Mouse (Mus musculus) heart, embryonic 11.5 days (tissue): ENCODE measurements around the gene Hook2. TPM values are rescaled to one million over a fixed set of nuclear protein-coding genes. Genes with fewer than 3 reads are reported as not detected.

Source experiments
- ATAC-seq: fragments of 200-750 bp; cut with Nextera tagmentation; replicated peaks from 2 replicates; pipeline ENCODE4 v1.8.0; 2017; ENCODE audit warnings: moderate library complexity; ENCODE audit not compliant: insufficient number of reproducible peaks, low FRiP score, low TSS enrichment
- H3K27ac ChIP-seq: fragments of 300-500 bp; sonication (generic); 2 replicates; pipeline ENCODE4 v1.5.1; 2014; ENCODE audit warnings: mild to moderate bottlenecking, low read depth, low read length
- H3K27me3 ChIP-seq: fragments of 300-500 bp; sonication (generic); 2 replicates; pipeline ENCODE4 v1.6.1; 2014; ENCODE audit warnings: mild to moderate bottlenecking, low read length, mixed read lengths; ENCODE audit not compliant: control insufficient read depth, insufficient read depth
- H3K36me3 ChIP-seq: fragments of 300-500 bp; sonication (generic); 2 replicates; pipeline ENCODE4 v1.6.1; 2014; ENCODE audit warnings: mild to moderate bottlenecking, low read length, moderate library complexity, mixed read lengths; ENCODE audit not compliant: control insufficient read depth, insufficient read depth
- H3K4me1 ChIP-seq: fragments of 300-500 bp; sonication (generic); 2 replicates; pipeline ENCODE4 v1.6.1; 2014; ENCODE audit warnings: low read length; ENCODE audit not compliant: control insufficient read depth, insufficient read depth
- H3K4me2 ChIP-seq: fragments of 300-500 bp; sonication (generic); 2 replicates; pipeline ENCODE4 v1.6.1; 2014; ENCODE audit warnings: mild to moderate bottlenecking, moderate library complexity
- H3K4me3 ChIP-seq: fragments of 300-500 bp; sonication (generic); 2 replicates; pipeline ENCODE4 v1.5.1; 2014; ENCODE audit warnings: low read depth, low read length
- H3K9ac ChIP-seq: fragments of 300-500 bp; sonication (generic); 2 replicates; pipeline ENCODE4 v1.6.1; 2014; ENCODE audit warnings: mild to moderate bottlenecking, low read depth, low read length, moderate library complexity
- H3K9me3 ChIP-seq: fragments of 300-500 bp; sonication (generic); replicated peaks from 2 replicates; pipeline ENCODE4 v1.6.1; 2016; ENCODE audit warnings: low read length; ENCODE audit not compliant: control insufficient read depth
- WGBS: fragments of 180-500 bp; shearing (Covaris S2); extraction: QIAGEN DNeasy Blood & Tissue Kit; methylation state at CpG from one replicate; pipeline ENCODE4 v1.1.7; 2014; ENCODE audit not compliant: insufficient replicate concordance; 5-methylcytosine and 5-hydroxymethylcytosine counted together
- polyA plus RNA-seq: library from polyadenylated mRNA; unstranded; fragments of >200 nt; fragmentation: Nextera tagmentation; extraction: Ambion mirVana; gene quantifications from 2 replicates; pipeline ENCODE4 v1.2.1, GENCODE M21; 2014

Gene Hook2
- polyA plus RNA-seq, 1 experiment from 2014 or later = 7.1 TPM

DNA sequence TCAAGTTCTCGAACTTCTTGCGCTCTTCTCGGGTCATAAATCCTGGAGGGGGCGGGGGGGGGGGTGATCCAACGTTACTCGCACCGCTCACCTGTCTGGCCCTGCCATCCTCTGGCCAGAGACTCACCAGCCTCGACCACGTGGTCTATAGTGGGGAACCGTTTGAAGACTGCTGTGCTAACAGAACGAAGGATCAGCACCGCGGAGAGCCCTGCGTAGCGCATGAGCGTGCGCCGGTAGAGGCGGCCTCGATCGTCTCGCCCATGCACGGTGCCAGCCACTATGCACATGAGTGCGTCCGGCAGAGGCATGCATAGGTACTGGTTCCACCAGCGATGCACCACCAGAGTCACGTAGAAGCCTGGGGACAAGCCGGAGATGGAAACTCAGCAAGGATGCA is 20.8 kb downstream of the Hook2 start:
- ATAC-seq = no peak
- Histone ChIP-seq H3K4me3 (no peak overlapping the region), H3K27ac (no peak overlapping the region), H3K4me2 (no peak overlapping the region), H3K36me3 (no peaks in the 10 kb centered on the region), H3K9me3 (no peaks in the 10 kb centered on the region), H3K4me1 (no peaks in the 10 kb centered on the region), H3K9ac (no peak overlapping the region), H3K27me3 (peaks cover 68% of the 10 kb centered on the region)
- 14% methylated on average over 28 of the region's 28 CpGs for WGBS

GRCm38 (mm10) chr8:85013230-85013840 is 22.9 kb downstream of the Hook2 start:
- Histone ChIP-seq H3K36me3 (no peaks in the 10 kb centered on the region; the same call in 1 of the 2 replicates), H3K4me2 (peak overlapping the region; percentile 55), H3K27ac (no peak overlapping the region), H3K9me3 (no peaks in the 10 kb centered on the region), H3K4me1 (no peaks in the 10 kb centered on the region), H3K27me3 (peaks cover 52% of the 10 kb centered on the region), H3K4me3 (peak overlapping the region; percentile 30), H3K9ac (no peak overlapping the region)
- 5% methylated on average over 24 of the region's 26 CpGs for WGBS
- ATAC-seq = no peak

DNA sequence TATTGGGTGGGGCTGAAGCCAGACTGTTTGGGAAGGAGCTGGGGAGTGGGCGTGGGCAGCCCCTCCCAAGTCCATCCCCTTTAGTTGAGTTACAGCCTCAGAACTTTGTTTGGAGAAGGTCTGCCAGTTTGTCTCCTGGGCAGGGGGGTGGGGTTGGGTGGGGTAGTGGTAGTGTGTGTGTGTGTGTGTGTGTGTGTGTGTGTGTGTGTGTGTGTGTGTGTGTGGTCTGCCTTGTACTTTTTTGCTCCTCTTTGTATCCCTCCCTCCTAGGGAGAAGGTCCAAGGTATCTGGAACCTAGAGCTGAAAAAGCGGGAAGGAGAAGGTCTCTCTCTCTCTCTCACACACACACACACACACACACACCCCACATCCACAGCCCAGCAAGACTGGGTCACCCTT is 24.0 kb downstream of the Hook2 start, which contains the start of gene Best2:
TSS of gene Best2 (minus strand) at position 101 of the 400 bp plus-strand sequence.
- H3K27me3 ChIP-seq = peaks cover 43% of the 10 kb centered on the region
- H3K4me3 ChIP-seq = peak within 1 kb of the TSS; percentile 30
- 45% methylated on average over 2 of the region's 2 CpGs for WGBS
- ATAC-seq = no peak
- peaks cover 7% of the 10 kb centered on the region for H3K36me3 ChIP-seq
- H3K9ac ChIP-seq = no peak within 1 kb of the TSS
- peak within 1 kb of the TSS; percentile 55 for H3K4me2 ChIP-seq
- H3K27ac ChIP-seq = no peak within 1 kb of the TSS
- H3K9me3 ChIP-seq = no peaks in the 10 kb centered on the region
- H3K4me1 ChIP-seq = no peaks in the 10 kb centered on the region

DNA sequence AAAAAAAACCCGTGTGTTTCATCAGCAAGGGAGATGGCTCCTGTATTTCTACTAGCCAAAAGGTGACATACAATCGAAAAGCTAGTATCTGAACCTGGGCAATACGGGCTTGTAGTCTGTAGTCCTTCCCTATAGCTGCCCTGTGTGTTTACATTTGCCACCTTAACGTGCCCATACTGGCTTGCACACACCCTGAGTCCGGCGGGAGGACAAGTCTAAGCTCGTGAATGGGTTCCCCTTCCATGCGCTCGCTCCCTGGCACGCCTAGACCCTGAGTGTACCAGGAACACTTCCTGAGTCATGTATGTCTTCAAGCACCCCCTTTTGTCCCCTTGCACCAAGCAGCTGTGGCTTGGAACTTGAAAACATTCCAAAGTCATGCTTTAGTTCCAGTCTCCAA is 26.3 kb downstream of the Hook2 start:
- H3K27ac ChIP-seq = no peak overlapping the region
- H3K4me3 ChIP-seq = no peak overlapping the region
- H3K9me3 ChIP-seq = no peaks in the 10 kb centered on the region
- H3K27me3 ChIP-seq = peaks cover 25% of the 10 kb centered on the region
- WGBS = 71% methylated on average over 10 of the region's 10 CpGs
- no peak overlapping the region for H3K9ac ChIP-seq
- no peak overlapping the region for H3K4me2 ChIP-seq
- ATAC-seq = no peak
- no peaks in the 10 kb centered on the region for H3K4me1 ChIP-seq
- peaks cover 10% of the 10 kb centered on the region for H3K36me3 ChIP-seq

DNA sequence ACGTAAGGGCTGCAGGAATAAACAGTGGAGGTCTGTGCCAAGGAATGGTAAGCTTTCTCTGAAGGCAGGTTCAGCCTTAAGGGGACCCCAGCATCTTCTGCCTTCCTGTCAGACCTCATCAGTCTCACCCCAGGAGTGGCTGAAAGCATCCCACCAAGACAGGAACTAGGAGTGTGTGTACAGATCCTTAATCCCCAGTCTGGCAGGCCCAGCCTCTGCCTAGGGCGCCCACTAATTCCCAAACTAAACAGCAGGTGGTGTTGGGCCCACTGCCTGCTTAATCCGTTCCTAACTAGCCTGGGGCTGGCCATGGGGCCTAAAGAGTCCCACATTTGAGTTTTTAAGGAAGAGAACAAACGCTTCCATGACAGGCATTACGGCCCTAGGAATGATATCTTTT is 26.8 kb downstream of the Hook2 start:
- Histone ChIP-seq H3K9me3 (no peaks in the 10 kb centered on the region), H3K36me3 (peaks cover 13% of the 10 kb centered on the region), H3K4me3 (no peak overlapping the region), H3K27ac (no peak overlapping the region), H3K27me3 (peaks cover 24% of the 10 kb centered on the region), H3K4me1 (no peaks in the 10 kb centered on the region), H3K4me2 (no peak overlapping the region), H3K9ac (no peak overlapping the region)
- 44% methylated on average over 5 of the region's 5 CpGs for WGBS
- ATAC-seq = no peak

DNA sequence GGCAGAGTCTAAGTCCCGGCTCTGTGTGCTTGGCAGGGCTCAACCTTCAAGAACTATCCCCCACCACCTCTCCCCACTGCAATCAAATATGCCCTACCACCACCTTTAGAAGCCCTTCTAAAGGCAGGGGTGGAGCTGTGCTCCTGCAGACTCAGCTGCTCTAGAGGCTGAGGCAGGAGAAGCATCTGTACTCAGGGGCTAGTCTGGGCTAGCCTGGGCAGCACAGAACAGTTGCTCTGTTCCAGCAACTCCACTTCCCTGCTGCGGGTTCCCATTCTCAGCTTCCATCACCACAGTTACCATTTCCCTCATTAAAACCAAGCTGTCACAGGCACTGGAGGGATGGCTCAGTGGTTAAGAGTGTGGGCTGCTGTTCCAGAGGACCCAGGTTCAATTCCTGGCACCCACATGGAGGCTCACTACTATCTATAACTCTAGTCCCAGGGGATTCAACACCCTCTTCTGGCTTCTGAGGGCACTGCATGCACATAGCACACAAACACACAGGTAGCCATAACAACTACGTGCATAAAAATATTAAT is 31.2 kb downstream of the Hook2 start:
- 94% methylated on average over 3 of the region's 3 CpGs for WGBS
- ATAC-seq = no peak
- peaks cover 17% of the 10 kb centered on the region for H3K36me3 ChIP-seq
- no peaks in the 10 kb centered on the region for H3K9me3 ChIP-seq
- H3K4me3 ChIP-seq = no peak overlapping the region
- peaks cover 16% of the 10 kb centered on the region for H3K4me1 ChIP-seq
- no peaks in the 10 kb centered on the region for H3K27me3 ChIP-seq
- no peak overlapping the region for H3K27ac ChIP-seq
- no peak overlapping the region for H3K4me2 ChIP-seq
- H3K9ac ChIP-seq = no peak overlapping the region

DNA sequence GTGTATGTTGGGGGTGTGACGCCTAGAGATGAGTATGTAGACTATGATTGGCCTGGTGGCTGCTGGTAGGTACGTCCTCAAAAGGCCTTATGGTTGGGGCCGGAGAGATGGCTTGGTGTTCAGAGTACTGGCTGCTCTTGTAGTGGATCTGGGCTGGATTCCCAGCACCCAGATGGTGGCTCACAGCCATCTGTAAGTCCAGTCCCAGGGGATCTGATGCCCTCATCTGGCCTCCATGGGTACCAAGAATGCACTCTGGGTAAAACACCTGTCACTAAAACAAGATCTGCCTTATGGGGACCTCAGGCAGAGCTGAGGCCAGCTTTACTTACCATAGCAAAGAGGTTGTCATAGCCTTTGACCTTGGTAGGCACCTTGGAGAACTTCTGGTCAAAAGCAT is 33.4 kb downstream of the Hook2 start:
- ATAC-seq = no peak
- Histone ChIP-seq H3K9me3 (no peaks in the 10 kb centered on the region), H3K9ac (no peak overlapping the region), H3K4me1 (peaks cover 26% of the 10 kb centered on the region), H3K27ac (no peak overlapping the region), H3K4me3 (peak overlapping the region; percentile 96; the same call in 1 of the 2 replicates), H3K4me2 (peak overlapping the region; percentile 91), H3K36me3 (peaks cover 15% of the 10 kb centered on the region), H3K27me3 (no peaks in the 10 kb centered on the region)
- 96% methylated on average over 3 of the region's 3 CpGs for WGBS

GRCm38 (mm10) chr8:85025098-85025932 is 34.9 kb downstream of the Hook2 start, which contains the start of gene Asna1:
Gene Asna1, minus strand, starts transcription at chr8:85025281.
- H3K9ac ChIP-seq = peak within 1 kb of the TSS; percentile 85
- peak within 1 kb of the TSS; percentile 96 for H3K4me3 ChIP-seq
- H3K36me3 ChIP-seq = peaks cover 18% of the 10 kb centered on the region
- no peaks in the 10 kb centered on the region for H3K27me3 ChIP-seq
- peak; percentile 85 for ATAC-seq
- peak within 1 kb of the TSS; percentile 91 for H3K4me2 ChIP-seq
- no peaks in the 10 kb centered on the region for H3K9me3 ChIP-seq
- WGBS = 6% methylated on average over 30 of the region's 30 CpGs
- H3K4me1 ChIP-seq = peaks cover 31% of the 10 kb centered on the region
- H3K27ac ChIP-seq = peak within 1 kb of the TSS; percentile 77
